Mouse (Mus musculus): ENCODE results near the gene Apon. TPM values are rescaled to one million over a fixed set of nuclear protein-coding genes. Genes with fewer than 3 reads are reported as not detected.
"Not testable (repeated sequence)": the region's sequence is repeated elsewhere in the genome, so short reads cannot be mapped to it uniquely, and the experiment has no call there.

The Apon gene
- total RNA-seq, 2 experiments from 2014 or later: not detected

GRCm38 (mm10) chr10:128269206-128269910 is 15.5 kb downstream of the Apon start:
- intact Hi-C loops (cut with DNase I; ENCODE audit: low total_unique reads): no loop called here
- no peak for DNase-seq

- DNase-seq: peak; percentile 98
- intact Hi-C loops (cut with DNase I; ENCODE audit: low total_unique reads): no loop called here
Measured at GRCm38 (mm10) chr10:128270287-128270841, 16.5 kb downstream of the Apon start, which contains the start of gene Stat2. Gene Stat2 (plus strand): TSS chr10:128270559.

- intact Hi-C loops (cut with DNase I; ENCODE audit: low total_unique reads): no loop called here
- DNase-seq: no peak
Measured at GRCm38 (mm10) chr10:128270866-128271265, 17.0 kb downstream of the Apon start.

- no peak for DNase-seq
- intact Hi-C loops (cut with DNase I; ENCODE audit: low total_unique reads): no loop called here
Measured at GRCm38 (mm10) chr10:128271883-128272282, 18.0 kb downstream of the Apon start.

GRCm38 (mm10) chr10:128272819-128273439 is 19.0 kb downstream of the Apon start:
- intact Hi-C loops (cut with DNase I; ENCODE audit: low total_unique reads); DNase-seq: not testable (repeated sequence)

- intact Hi-C loops (cut with DNase I; ENCODE audit: low total_unique reads); DNase-seq: not testable (repeated sequence)
Measured at GRCm38 (mm10) chr10:128275374-128275773, 21.5 kb downstream of the Apon start.

- DNase-seq: no peak
- intact Hi-C loops (cut with DNase I; ENCODE audit: low total_unique reads): no loop called here
Measured at GRCm38 (mm10) chr10:128278158-128278557, 24.3 kb downstream of the Apon start.

GRCm38 (mm10) chr10:128280943-128281342 is 27.0 kb downstream of the Apon start:
- DNase-seq: no peak
- intact Hi-C loops (cut with DNase I; ENCODE audit: low total_unique reads): loop anchor here (5.0 kb wide), 1 partner anchor 69 kb away; the partner anchor contains the start of gene Spryd4

- no peak for DNase-seq
- intact Hi-C loops (cut with DNase I; ENCODE audit: low total_unique reads): loop anchor here (5.0 kb wide), 1 partner anchor 69 kb away; the partner anchor contains the start of gene Spryd4
Measured at GRCm38 (mm10) chr10:128281682-128282081, 27.8 kb downstream of the Apon start.

GRCm38 (mm10) chr10:128282886-128283450 is 29.1 kb downstream of the Apon start:
- DNase-seq: no peak
- intact Hi-C loops (cut with DNase I; ENCODE audit: low total_unique reads): loop anchor here (5.0 kb wide), 1 partner anchor 71 kb away; the partner anchor contains the start of gene Spryd4

- DNase-seq: peak; percentile 64
- intact Hi-C loops (cut with DNase I; ENCODE audit: low total_unique reads): loop anchor here (5.0 kb wide), 1 partner anchor 72 kb away; the partner anchor contains the start of gene Spryd4
Measured at GRCm38 (mm10) chr10:128283604-128284579, 30.0 kb downstream of the Apon start.

- intact Hi-C loops (cut with DNase I; ENCODE audit: low total_unique reads): not testable (repeated sequence)
- peak; percentile 65 for DNase-seq
Measured at GRCm38 (mm10) chr10:128290594-128290993, 36.7 kb downstream of the Apon start.

- no peak for DNase-seq
- intact Hi-C loops (cut with DNase I; ENCODE audit: low total_unique reads): no loop called here
Measured at GRCm38 (mm10) chr10:128296370-128297090, 42.6 kb downstream of the Apon start.

GRCm38 (mm10) chr10:128297221-128297620 is 43.3 kb downstream of the Apon start:
- DNase-seq: no peak
- intact Hi-C loops (cut with DNase I; ENCODE audit: low total_unique reads): no loop called here

- no peak for DNase-seq
- intact Hi-C loops (cut with DNase I; ENCODE audit: low total_unique reads): no loop called here
Measured at GRCm38 (mm10) chr10:128297622-128298021, 43.7 kb downstream of the Apon start.

- intact Hi-C loops (cut with DNase I; ENCODE audit: low total_unique reads): no loop called here
- DNase-seq: no peak
Measured at GRCm38 (mm10) chr10:128298243-128298642, 44.3 kb downstream of the Apon start.

- intact Hi-C loops (cut with DNase I; ENCODE audit: low total_unique reads): no loop called here
- DNase-seq: no peak
Measured at GRCm38 (mm10) chr10:128298702-128299171, 44.8 kb downstream of the Apon start, which contains the start of gene Il23a. Gene Il23a (minus strand): TSS chr10:128298752.

GRCm38 (mm10) chr10:128302357-128302756 is 48.5 kb downstream of the Apon start:
- intact Hi-C loops (cut with DNase I; ENCODE audit: low total_unique reads): no loop called here
- no peak for DNase-seq
